Mouse (Mus musculus) megakaryocyte, adult 5-6 weeks (primary cell): Measurements from ENCODE around the gene Vwde. TPM values are rescaled to one million over a fixed set of nuclear protein-coding genes. Genes with fewer than 3 reads are reported as not detected.

ENCODE experiments used
- ATAC-seq: 2 replicates; pipeline ENCODE4 v1.8.0; 2016; ENCODE audit warnings: mild to moderate bottlenecking, inconsistent platforms; ENCODE audit not compliant: poor library complexity, severe bottlenecking
- total RNA-seq, 2 experiments: library from RNA; stranded (forward) in 1 of 2; stranded (reverse) in 1 of 2; fragments of 153-499, 151-499 nt in 1 of 2; fragments of 221-1000, 200-1000 nt in 1 of 2; gene quantifications; 2 replicates each; pipeline versions ENCODE4 v1.2.3 to v1.2.4; 2015 to 2017

Gene Vwde
- total RNA-seq (2015) (not detected in 2 replicates), total RNA-seq (2017) (not detected in 2 replicates)

DNA sequence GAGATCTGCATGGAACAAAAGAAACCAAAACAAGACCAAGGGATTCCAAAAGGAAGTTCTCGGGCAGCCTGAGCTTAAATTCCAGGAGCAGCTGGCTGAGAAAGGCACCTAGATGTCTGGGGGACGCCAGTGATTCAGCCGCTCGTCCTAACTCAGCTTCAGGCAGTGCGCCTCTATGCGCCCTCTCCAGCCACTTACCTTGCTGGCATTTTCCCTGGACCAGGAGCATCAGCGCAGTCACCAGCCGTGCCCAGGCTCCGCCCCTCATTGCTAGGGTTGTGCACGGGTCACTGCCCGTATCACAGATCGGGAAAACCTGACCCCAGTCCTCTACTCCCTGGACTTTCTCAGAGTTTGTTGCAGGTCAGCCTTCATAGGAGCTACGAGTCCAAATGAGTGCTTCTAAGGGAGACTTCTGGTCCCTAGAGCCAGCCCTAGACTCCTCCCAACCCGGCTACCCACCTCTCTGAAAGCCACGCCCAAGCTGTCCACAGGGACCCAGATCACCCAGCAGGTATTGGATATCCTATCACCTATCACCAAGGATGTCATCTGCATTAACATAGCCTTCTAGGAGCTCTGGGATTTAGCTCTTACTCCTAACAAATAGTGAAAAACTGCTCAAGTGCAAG is at the start of gene Vwde:
Gene Vwde, minus strand, starts transcription at position 370 of the 632 bp plus-strand sequence.
- no peak for ATAC-seq

DNA sequence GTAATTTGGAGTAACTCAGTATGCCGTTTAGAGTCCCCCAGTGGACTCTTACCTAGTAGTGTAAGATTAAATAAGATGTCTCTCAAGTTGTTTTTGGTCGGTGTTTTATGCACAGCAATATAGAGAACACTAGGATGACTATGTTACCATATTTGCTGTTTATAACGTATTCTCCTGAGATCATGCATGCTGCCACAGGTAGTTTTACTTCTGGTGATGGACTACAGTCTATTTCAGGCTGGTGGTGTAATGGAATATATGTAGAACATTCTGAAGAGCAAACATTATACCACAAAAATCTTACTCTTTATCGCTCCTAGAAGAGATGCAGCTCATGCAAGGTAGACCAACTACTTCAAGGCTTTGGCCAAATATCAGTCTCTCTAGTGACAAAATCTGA is 30.6 kb upstream of the Vwde start:
- no peak for ATAC-seq

DNA sequence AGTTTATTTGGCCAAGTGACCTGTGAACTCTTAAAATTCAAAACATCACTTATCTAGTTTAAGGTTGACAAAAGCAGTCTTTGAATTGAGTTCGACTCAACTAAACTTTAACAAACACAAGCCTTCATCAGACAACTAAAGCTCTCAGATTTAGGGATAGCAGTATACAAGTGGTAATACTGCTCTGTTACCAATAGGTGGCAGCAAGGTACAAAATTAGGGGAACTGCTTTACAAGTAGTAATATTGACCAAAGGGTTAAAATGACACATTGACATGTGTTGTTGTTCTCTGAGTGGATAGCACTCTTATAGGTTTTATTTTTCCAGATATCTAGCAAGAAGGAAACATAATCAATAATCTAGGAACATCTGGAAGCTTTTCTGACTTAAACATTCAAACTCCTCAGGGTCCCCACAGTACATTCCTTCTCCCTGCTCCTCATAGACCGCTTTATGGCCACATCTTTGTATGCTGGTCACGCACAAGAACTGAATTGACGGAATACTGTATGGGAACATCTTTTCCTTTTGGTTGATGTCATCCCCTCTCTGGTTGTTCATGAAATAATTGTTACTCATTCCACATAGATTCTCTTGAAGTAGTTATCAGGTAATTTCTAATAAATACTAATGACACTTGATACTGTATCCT is 23.7 kb upstream of the Vwde start:
- ATAC-seq = peak; percentile 40; the same call in 1 of the 2 replicates

DNA sequence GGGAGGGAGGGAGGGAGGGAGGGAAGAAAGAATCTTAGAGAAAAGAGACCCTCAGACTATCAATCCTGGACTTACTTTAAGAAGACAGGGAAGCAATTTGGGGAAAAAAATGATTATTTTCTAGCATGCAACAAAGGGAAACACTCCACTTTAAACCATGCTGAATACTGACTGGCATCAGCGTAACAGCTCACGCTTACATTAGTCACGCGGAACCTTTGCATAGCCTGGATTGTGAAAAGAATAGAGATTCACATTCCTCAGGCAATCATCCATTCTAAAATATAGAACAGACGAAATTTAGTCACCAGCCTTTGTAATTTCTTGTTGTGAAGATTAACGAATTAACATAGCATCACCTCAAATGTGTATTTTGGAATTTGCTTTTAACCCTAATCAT is 18.6 kb downstream of the Vwde start:
- no peak for ATAC-seq

DNA sequence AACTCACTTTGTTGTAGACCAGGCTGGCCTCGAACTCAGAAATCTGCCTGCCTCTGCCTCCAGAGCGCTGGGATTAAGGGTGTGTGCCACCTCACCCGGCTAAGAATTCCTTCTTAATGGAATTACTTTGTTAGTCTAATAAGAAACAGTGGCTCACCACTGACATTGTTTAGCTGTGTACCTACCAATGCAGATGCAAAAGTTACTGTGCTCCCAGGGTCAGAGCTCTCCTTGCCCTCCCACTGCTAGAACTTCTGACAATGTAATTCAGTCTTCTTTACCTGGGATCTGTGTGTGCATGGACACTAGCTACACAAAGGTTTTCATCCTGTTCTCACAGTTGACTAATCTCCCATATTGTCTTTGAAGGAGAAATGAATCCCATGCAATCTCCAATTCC is 27.3 kb downstream of the Vwde start:
- no peak for ATAC-seq

DNA sequence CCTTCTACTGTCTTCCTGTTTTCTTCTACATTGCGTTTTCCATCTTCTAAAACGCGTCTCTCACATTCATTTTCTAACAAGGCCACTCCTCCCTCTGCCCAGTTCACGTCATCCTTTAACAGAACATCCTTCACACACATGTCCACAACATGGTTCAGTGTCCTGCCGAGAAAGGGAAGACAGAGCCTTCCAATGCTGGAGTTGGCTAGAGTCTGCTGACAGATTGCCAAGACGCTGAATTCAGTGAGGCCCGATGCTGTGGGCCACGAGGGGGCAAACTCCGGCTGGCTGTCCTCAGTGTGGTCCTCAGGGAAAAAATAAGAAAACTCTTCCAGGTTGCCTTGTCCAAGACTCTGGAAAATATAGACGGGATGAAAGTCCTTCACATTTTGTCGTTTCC is 37.9 kb downstream of the Vwde start:
- no peak for ATAC-seq

DNA sequence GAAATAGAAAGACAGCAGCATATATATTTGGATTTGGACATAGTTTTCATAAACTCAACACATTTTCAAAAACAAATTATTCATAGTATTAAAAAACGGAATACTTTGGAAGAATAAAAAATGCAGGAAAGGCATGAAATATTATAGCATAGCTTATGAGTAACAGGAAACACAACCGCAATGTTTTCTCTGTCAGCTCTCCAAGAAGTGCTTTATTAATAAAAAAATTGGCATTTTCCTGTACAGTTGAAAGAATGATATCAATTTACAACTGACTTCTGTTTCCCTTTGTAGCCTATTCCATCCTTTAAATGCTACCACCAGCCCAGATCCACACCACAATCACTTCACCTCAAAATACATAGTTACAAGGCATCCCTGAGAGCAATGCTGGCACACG is 44.7 kb downstream of the Vwde start:
- no peak for ATAC-seq

DNA sequence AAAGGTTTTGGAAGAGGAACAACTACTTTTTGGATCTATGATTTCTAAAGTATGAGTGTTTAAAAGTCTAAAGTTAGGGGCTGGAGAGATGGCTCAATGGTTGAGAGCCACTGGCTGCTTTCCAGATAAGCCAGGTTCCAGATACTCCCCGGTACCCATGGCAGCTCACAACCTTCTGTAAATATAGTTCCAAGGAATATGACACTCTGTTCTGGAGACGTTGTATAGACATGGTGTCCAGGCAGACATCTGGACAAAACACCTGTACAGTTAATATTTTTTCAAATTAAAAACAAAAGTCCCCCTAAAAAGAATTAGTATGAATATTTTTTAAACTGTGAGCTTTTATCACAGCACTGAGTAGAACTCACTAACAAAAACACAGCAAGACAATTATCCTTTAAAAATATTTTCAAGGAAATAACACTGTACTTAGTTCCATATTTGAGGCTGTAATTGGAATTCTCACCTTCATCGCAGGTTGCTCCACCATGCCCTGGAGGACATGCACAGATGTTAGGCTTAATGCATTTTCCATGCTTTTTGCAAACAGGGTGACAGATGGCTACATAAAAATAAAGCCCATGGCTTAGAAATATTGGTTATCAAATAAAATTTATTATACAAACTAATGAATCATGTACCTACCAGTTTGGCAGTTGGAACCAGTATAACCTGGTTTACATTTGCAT is 55.2 kb downstream of the Vwde start:
- ATAC-seq = no peak

DNA sequence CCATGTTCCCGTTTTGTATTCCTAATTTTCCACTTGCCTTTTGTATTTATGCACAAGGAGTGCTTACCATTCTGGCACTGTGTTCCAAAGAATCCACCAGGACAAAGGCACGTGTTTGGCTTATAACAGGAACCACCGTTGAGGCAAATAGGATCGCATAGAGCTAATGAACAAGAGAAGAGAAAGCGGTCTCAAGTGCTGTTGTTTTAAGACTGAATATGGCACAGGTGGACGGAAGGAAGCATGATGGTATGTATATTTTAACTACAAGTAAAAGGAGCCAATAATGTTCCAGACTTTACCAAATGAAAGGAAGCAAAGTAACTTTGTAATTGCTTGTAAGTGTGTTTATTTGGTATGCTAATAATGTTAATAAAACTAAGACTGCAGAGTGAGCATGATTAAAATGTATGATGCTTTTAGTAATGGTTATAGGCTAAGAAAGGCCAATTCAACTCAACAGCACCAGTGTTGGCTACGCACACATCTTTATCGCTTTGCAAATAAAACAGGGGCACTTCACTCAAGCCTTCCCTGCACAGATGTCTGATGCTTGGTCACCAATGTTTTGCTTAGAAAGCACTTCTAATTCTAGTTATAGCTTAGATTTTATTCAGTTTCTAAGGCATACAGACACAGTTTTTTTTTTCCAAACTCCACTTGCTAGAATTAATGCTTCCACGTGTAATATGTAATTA is 58.4 kb downstream of the Vwde start:
- ATAC-seq = no peak

DNA sequence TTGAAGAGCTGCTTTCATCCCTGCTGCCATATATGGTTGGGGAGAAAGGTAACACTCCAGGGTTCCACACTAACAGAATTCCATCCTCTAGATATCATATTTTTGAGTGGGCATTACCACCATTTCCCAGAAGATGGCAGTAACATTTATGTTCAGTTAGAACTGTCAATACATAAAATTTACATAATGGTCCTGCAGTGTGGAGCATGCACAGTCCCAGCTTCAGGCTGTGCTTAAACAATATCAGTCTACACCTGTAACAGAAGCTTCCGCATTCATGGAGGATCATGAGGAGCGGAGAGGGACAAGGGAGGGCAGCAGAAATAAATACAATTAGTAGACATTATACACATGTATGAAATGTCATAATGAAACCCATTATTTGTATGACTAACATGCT is 65.3 kb downstream of the Vwde start:
- no peak for ATAC-seq

DNA sequence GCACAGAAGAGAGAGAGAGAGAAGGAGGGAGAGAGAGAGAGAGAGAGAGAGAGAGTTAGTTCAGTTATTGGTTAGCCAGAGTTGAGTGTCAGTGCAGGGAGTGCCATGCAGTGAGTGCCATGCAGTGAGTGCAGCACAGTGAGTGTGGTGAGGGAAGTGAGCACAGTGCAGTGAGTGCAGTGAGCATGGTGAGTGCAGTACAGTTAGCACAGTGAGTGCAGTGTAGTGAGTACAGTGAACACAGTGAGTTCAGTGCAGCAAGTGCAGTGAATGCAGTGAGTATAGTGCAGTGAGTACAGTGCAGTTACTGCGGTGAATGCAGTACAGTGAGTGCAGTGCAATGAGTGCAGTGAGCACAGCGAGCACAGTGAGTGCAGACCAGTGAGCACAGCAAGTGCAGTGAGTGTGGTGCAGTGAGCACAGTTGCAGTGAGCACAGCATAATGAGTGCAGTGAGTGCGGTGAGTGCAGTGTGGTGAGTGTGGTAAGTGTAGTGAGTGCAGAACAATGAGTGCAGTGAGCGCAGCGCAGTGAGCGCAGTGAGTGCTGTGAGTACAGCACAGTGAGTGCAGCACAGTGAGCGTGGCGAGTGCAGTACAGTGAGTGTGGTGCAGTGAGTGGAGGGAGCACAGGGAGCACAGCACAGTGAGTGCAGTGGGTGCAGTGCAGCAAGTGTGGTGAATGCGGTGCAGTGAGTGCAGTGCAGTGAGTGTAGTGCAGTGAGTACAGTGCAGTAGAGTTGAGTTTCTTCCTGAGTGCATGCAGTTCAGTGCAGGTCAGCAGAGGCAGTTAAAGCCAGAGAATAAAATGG is 70.7 kb downstream of the Vwde start:
- 0 out of 2 replicates have a peak, but pooled peaks have one; percentile 12 for ATAC-seq

DNA sequence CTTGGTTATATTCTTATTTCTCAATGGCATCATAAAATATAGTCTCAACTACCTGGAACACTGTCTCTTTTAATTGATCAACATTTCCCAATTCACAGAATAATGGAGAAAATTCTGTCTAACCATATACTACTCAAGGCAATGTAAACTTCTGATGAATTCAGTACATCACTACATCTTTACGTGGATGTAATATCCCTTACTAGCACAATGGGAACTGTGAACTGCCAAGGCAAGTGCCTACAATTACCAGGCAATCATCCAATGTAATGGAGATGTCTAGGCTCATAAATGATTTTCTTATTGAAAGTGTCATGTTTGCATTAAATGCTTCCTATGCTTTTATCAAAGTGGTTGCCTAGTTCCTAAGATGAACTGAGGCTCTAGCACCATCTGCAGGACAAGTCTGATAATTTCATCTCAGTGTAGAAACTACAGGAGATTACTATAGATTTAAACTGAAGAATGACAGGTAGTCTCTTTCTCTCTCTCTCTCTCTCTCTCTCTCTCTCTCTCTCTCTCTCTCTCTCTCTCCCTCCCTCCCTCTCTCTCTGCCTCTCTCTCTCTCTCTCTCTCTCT is 72.6 kb downstream of the Vwde start:
- ATAC-seq = no peak

DNA sequence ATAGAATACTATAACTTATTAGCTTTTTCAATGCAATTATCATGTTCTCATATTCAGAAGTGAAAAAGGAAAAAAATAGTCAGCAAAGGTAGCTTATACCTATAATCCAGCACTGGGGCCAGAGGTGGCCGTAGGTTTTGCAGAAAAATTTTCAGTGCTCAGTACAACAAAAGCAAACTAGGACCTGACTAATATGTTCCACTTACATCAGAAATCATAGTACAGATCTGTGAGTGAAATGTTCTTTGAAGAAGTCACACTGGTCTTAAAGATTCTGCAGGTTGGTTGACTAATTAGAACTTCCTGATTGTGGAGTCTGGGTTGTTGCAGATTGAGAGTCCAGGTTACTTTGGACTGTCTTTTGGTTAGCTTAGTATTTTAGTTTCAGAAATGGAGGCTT is 87.5 kb downstream of the Vwde start:
- ATAC-seq = no peak

DNA sequence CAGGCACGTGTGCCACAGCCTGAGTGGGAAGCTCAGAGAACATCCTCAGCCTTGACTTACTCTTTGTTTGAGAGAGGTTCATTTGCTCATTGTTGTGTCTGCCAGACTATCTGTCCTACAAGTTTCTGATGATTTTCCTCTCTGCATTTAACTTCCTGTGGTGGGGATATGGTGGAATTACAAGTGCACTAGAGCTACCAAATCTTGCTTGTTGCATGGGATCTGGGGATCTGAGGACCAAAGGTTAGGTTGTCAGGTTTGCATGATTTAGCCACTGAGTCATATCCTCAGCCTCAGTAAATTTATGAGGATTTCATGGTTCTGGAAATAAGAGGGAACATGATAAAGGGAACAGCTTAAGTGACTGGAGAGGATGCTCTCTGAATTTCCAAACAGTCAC is 116.1 kb downstream of the Vwde start:
- ATAC-seq = no peak

Other genes starting within 250 kb of the Vwde start
- 29.4 and 38.9 TPM in 2 replicates for gene Tmem106b, start 155.2 kb downstream of the Vwde start, total RNA-seq (2015)
- 45.9 and 48.1 TPM in 2 replicates for gene Tmem106b, start 155.2 kb downstream of the Vwde start, total RNA-seq (2017)